ENCODE assay signal across 8 mouse cellular contexts in genomic region chr4:124477870-124478301, GRCm38 (mm10).
DNase-seq lines count a peak whose midpoint lies in the region; ATAC-seq lines count a peak whose summit lies in the region.

No protein-coding gene starts in this region.

- peak overlapping the region; percentile 19 for H3K4me3 ChIP-seq in heart, embryonic 11.5 days (ENCODE audit: low read depth, low read length)
- peak overlapping the region; percentile 37 for H3K4me3 ChIP-seq in hindbrain, embryonic 10.5 days
- no peak overlapping the region for H3K4me3 ChIP-seq in limb, embryonic 11.5 days (ENCODE audit: low read depth, low read length)
- no peak overlapping the region for H3K4me3 ChIP-seq in neural tube, embryonic 12.5 days

- H3K27me3 ChIP-seq in heart, embryonic 11.5 days (ENCODE audit: control insufficient read depth, insufficient read depth, low read length), result peaks cover 59% of the 10 kb centered on the region
- H3K27me3 ChIP-seq in hindbrain, embryonic 10.5 days (ENCODE audit: insufficient read depth, poor library complexity, severe bottlenecking), result peaks cover 98% of the 10 kb centered on the region
- peaks cover 66% of the 10 kb centered on the region for H3K27me3 ChIP-seq in limb, embryonic 11.5 days (ENCODE audit: control insufficient read depth, insufficient read depth, low read length)
- peaks cover 84% of the 10 kb centered on the region for H3K27me3 ChIP-seq in neural tube, embryonic 12.5 days (replicated peaks)

- H3K27ac ChIP-seq in heart, embryonic 11.5 days (ENCODE audit: low read depth, low read length), result no peak overlapping the region
- H3K27ac ChIP-seq in hindbrain, embryonic 10.5 days, result peak overlapping the region; percentile 68; the same call in 1 of the 2 replicates
- no peak overlapping the region for H3K27ac ChIP-seq in limb, embryonic 11.5 days (replicated peaks; ENCODE audit: low read depth, low read length)
- no peak overlapping the region for H3K27ac ChIP-seq in neural tube, embryonic 12.5 days

- DNase-seq in heart, adult 8-10 months (ENCODE audit: low spot score), result no peak
- peak; percentile 81 for DNase-seq in hindbrain, embryonic 10.5 days (ENCODE audit: low spot score)
- DNase-seq in limb, embryonic 11.5 days (ENCODE audit: low spot score), result peak; percentile 75
- DNase-seq in gastrocnemius, postnatal 25 days, result no peak
- DNase-seq in cerebellum, adult 9-11 months, result no peak

- no peaks in the 10 kb centered on the region for H3K9me3 ChIP-seq in heart, embryonic 11.5 days (replicated peaks; ENCODE audit: control insufficient read depth, low read length)
- no peaks in the 10 kb centered on the region for H3K9me3 ChIP-seq in hindbrain, embryonic 10.5 days
- no peaks in the 10 kb centered on the region for H3K9me3 ChIP-seq in limb, embryonic 11.5 days (ENCODE audit: control insufficient read depth, low read length)
- no peaks in the 10 kb centered on the region for H3K9me3 ChIP-seq in neural tube, embryonic 12.5 days

- no peak overlapping the region for H3K9ac ChIP-seq in heart, embryonic 11.5 days (ENCODE audit: low read depth, low read length)
- H3K9ac ChIP-seq in limb, embryonic 11.5 days (ENCODE audit: low read length), result no peak overlapping the region
- H3K9ac ChIP-seq in neural tube, embryonic 12.5 days, result no peak overlapping the region

- WGBS in heart, embryonic 11.5 days (ENCODE audit: insufficient replicate concordance), result 5% methylated on average over 19 of the region's 22 CpGs
- 1% methylated on average over 21 of the region's 22 CpGs for WGBS in hindbrain, embryonic 10.5 days
- WGBS in limb, embryonic 11.5 days, result 2% methylated on average over 22 of the region's 22 CpGs
- WGBS in neural tube, embryonic 12.5 days, result under 1% methylated on average over 20 of the region's 22 CpGs

- ATAC-seq in heart, embryonic 11.5 days (replicated peaks; ENCODE audit: insufficient number of reproducible peaks, low FRiP score, low TSS enrichment), result no peak
- ATAC-seq in limb, embryonic 11.5 days (ENCODE audit: insufficient number of reproducible peaks, low FRiP score, low TSS enrichment, low read depth), result no peak
- peak; percentile 88 for ATAC-seq in neural tube, embryonic 12.5 days (ENCODE audit: low FRiP score, low read depth)
- no peak for ATAC-seq in granulocyte monocyte progenitor cell, adult 5-6 weeks (replicated peaks; ENCODE audit: poor library complexity, severe bottlenecking)

- H3K4me2 ChIP-seq in heart, embryonic 11.5 days, result peak overlapping the region; percentile 55
- H3K4me2 ChIP-seq in limb, embryonic 11.5 days (ENCODE audit: low read depth, severe bottlenecking), result peak overlapping the region; percentile 25
- peak overlapping the region; percentile 49 for H3K4me2 ChIP-seq in neural tube, embryonic 12.5 days (replicated peaks)

- H3K4me1 ChIP-seq in heart, embryonic 11.5 days (ENCODE audit: control insufficient read depth, insufficient read depth, low read length), result no peaks in the 10 kb centered on the region
- H3K4me1 ChIP-seq in hindbrain, embryonic 10.5 days (replicated peaks), result peaks cover 29% of the 10 kb centered on the region
- peaks cover 12% of the 10 kb centered on the region for H3K4me1 ChIP-seq in limb, embryonic 11.5 days (ENCODE audit: control insufficient read depth, insufficient read depth, low read length)
- H3K4me1 ChIP-seq in neural tube, embryonic 12.5 days, result peaks cover 17% of the 10 kb centered on the region

- H3K36me3 ChIP-seq in heart, embryonic 11.5 days (ENCODE audit: control insufficient read depth, insufficient read depth, low read length), result no peaks in the 10 kb centered on the region
- H3K36me3 ChIP-seq in hindbrain, embryonic 10.5 days, result no peaks in the 10 kb centered on the region
- no peaks in the 10 kb centered on the region for H3K36me3 ChIP-seq in limb, embryonic 11.5 days (ENCODE audit: control insufficient read depth, insufficient read depth, low read length)
- H3K36me3 ChIP-seq in neural tube, embryonic 12.5 days, result no peaks in the 10 kb centered on the region

Comparison
In these comparisons a context has a peak if more than half of its experiments do, and no peak if none do; other contexts are left out.
1. H3K4me3 ChIP-seq: peak in heart, embryonic 11.5 days (single experiment) and hindbrain, embryonic 10.5 days (single experiment); none in limb, embryonic 11.5 days (single experiment) and neural tube, embryonic 12.5 days (single experiment).
2. DNase-seq: peak in hindbrain, embryonic 10.5 days (single experiment) and limb, embryonic 11.5 days (single experiment); none in heart, adult 8-10 months (single experiment), gastrocnemius, postnatal 25 days (single experiment) and cerebellum, adult 9-11 months (single experiment).
3. Peak in every context shown above with its lines, with median percentiles within 50 percentile points of each other: H3K4me2 ChIP-seq.